Mouse (Mus musculus) cortical plate, adult 2 months (tissue): ENCODE measurements around the gene Rpl23a. TPM values are rescaled to one million over a fixed set of nuclear protein-coding genes. Genes with fewer than 3 reads are reported as not detected.
"Not testable (repeated sequence)": the region's sequence is repeated elsewhere in the genome, so short reads cannot be mapped to it uniquely, and the experiment has no call there.

Experiments used
- H3K27ac ChIP-seq: fragments of 200-500 bp; 2 replicates; pipeline ENCODE4 v1.5.1; 2012; ENCODE audit warnings: low read length, control low read depth, inconsistent platforms; ENCODE audit not compliant: insufficient read depth
- H3K4me1 ChIP-seq: fragments of 200-500 bp; 2 replicates; pipeline ENCODE4 v1.6.1; 2011; ENCODE audit warnings: low read length; ENCODE audit not compliant: control insufficient read depth, insufficient read depth
- H3K4me3 ChIP-seq: fragments of 200-500 bp; 2 replicates; pipeline ENCODE4 v1.5.1; 2011; ENCODE audit warnings: mild to moderate bottlenecking, low read length, control low read depth; ENCODE audit not compliant: insufficient read depth
- CTCF ChIP-seq: fragments of 200-500 bp; IDR thresholded peaks from 2 replicates; pipeline ENCODE4 v1.5.1; 2011; ENCODE audit warnings: mild to moderate bottlenecking, control low read depth, low read length; ENCODE audit not compliant: insufficient read depth; ENCODE audit errors: extremely low read depth
- POLR2A ChIP-seq: fragments of 200-500 bp; IDR thresholded peaks from 2 replicates; pipeline ENCODE4 v1.6.1; 2011; ENCODE audit warnings: mild to moderate bottlenecking, low read length, control low read depth; ENCODE audit not compliant: insufficient read depth; ENCODE audit errors: extremely low read depth
- polyA plus RNA-seq: library from polyadenylated mRNA; depleted of rRNA; stranded (reverse); fragments of >200 nt; gene quantifications from 2 replicates; pipeline ENCODE4 v1.2.3, GENCODE M21; 2012

The Rpl23a gene
- polyA plus RNA-seq, 1 experiment = 1,200 TPM

DNA sequence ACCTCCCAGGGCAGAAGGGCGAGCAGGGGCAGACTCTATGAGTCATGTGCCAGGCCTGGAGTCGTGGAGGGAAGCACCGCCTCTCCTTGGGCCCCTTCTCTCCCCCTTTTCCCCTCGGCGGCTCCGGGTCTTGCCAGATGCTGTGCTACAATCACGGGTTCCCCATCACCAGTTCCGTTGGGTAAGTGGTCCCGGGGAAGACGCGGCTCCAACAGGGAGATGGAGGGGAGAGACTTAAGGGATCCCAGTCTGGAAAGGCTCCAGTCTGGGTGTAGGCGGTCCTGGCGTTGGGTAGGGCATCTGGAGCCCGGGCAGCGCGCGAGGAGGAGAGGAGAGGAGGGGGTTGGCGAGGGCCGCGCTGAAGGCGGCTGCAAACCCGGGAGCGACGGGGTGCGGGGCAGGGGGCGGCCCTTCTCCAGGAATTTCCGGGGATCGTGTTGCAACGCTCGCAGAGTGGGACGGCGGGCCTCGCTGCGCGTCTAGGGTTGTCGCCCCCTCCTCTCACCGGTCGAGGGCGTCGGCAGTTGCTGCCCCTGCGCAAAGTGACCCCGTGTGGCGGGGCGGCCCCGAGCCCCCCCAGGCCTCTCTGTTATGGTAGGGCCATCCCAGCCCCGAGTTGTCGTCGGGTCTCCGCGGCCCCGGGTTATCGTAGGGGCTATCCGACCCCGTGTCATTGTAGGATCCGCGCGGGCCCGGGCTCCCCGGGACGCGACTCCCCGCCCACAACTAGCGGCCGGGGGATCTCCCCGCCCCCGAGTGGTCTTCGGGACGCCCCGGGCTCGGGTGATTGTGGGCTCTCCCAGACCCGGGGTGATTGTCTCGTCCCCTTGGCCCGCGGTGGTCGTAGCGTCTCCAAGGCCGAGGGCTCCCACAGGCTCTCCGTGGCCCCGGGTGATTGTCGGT lies 5.2 kb upstream of the Rpl23a start, which contains the start of gene Rab34:
Gene Rab34, plus strand, starts transcription at position 100 of the 903 bp plus-strand sequence.
- peak within 1 kb of the TSS; percentile 90 for H3K27ac ChIP-seq
- peaks cover 4% of the 10 kb centered on the region; the same call in 1 of the 2 replicates for H3K4me1 ChIP-seq
- H3K4me3 ChIP-seq = peak within 1 kb of the TSS; percentile 48
- TF ChIP-seq POLR2A (0 out of 2 replicates have a peak, but pooled peaks have one; percentile 36), CTCF (no peak)

DNA sequence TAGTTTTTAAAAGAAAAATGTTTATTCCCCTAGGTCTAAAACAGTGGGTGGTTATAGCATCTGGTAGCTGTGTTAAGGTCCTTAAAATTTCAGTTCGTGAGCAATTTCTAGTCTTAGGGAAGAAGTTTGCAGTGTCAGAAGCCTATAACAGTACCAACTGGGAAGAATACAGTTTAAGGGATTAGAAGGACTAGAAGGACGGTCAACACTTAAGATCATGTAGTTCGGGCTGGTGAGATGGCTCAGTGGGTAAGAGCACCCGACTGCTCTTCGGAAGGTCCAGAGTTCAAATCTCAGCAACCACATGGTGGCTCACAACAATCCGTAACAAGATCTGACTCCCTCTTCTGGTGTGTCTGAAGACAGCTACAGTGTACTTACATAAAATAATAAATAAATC lies 1.3 kb upstream of the Rpl23a start:
- not testable (repeated sequence) for H3K4me3 ChIP-seq, H3K4me1 ChIP-seq, H3K27ac ChIP-seq

DNA sequence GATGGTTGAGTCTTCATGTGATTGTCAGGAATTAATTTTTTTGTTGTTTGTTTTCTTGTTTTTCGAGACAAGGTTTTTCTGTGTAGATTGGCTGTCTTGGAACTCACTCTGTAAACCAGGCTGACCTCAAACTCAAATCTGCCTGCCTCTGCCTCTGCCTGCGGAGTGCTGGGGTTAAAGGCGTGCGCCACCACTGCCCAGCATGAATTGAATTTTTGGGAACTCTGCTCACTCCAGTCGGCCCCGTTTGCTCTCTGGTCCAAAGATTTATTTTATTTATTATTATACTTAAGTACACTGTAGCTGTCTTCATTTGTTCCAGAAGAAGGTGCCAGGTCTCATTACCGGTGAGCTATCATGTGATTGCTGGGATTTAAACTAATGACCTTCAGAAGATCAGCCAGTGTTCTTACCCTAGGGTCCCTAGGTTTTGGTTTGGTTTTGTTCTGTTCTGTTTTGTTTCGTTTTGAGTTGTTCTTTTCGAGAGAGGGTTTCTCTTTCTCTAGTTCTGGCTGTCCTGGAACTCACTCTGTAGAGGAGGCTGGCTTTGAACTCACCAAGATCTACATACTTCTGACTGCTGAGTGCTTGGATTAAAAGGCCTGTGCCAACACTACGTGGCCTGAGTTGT lies 615 bp upstream of the Rpl23a start:
- TF ChIP-seq CTCF (no peak), POLR2A (no peak)
- H3K27ac ChIP-seq = no peak overlapping the region
- no peak overlapping the region; the same call in 1 of the 2 replicates for H3K4me3 ChIP-seq
- H3K4me1 ChIP-seq = no peaks in the 10 kb centered on the region

DNA sequence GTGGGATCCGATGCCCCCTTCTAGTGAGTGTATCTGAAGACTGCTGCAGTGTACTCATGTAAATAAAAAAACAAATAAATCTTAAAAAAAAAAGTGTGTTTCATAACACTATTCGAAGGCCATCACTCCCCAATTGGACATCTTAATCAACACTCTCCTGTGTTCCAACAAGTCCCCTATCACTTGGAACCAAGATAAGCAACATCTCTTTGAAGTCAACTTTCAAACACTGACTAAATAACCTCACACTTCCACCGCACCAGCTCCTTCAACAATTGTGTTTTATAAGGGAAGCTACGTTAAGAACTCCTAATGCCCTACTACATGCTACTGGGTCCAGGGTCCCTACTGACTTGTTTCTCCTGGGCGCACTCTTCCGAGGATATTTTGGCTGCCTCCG lies 934 bp downstream of the Rpl23a start:
- Histone ChIP-seq H3K4me3 (peak overlapping the region; percentile 55), H3K27ac (no peak overlapping the region), H3K4me1 (0 out of 2 replicates have a peak, but pooled peaks cover 2% of the 10 kb centered on the region)
- no peak for TF ChIP-seq CTCF
- no peak for TF ChIP-seq POLR2A

DNA sequence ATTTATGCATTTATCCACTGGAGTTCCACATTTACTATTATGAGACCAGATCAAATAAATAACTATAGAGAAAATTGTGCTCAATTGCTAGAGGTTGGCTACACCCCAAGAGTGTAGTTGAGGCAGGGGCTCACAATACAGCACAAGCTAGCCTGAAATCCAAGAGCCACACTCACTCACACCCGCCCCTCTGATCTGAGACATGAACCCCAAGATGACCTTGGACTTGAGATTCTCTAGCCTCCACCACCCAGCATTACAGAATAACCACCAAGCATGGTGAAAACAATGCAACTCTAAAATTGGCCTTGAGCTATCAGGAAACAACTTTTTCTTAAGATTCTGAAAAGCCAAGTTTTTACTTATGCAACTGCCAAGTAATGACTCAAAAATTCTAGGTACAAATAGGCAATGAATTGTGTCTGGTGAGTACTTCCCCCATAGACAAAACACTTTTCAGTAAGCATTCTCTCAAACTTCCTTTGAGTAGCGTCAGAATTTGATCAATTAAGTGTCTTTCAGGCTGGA lies 1.5 kb downstream of the Rpl23a start:
- 0 out of 2 replicates have a peak, but pooled peaks cover 2% of the 10 kb centered on the region for H3K4me1 ChIP-seq

DNA sequence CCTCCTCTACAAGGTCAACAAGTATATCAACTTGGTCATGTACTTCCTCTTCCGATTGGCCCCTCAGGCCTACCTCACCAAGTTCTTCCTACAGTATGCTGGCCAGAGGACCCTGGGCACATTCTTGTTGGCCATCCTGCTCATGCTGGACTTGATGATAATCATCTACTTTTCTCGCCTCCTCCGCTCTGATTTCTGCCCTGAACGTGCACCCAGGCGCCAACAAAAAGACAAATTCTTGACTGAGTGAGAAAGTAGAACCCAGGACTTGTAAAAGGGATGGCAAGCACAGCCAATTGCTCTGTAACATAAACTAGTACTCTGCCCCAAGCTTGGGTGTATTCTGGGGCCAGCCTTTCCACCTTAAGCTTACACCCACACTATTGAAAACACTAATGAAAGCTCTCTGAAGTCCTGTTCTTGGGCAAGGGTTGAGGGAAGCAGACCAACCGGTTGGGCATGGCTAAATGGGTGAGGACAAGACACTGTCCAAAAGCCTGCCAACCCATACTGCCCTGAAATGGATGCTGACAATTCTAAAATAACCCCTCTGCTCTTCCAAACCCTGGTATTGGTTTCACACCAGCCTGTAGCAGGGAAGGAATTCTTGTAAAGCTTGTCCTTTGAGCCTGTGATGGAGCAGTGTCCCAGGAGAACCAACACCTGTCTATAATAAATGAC lies 3.2 kb downstream of the Rpl23a start:
- no peak overlapping the region for H3K27ac ChIP-seq
- H3K4me3 ChIP-seq = no peak overlapping the region
- H3K4me1 ChIP-seq = 0 out of 2 replicates have a peak, but pooled peaks cover 2% of the 10 kb centered on the region
- TF ChIP-seq POLR2A (no peak), CTCF (no peak)

More for the DNA sequence above, 1.5 kb downstream of the Rpl23a start:
- H3K4me3 ChIP-seq = peak overlapping the region; percentile 55; the same call in 1 of the 2 replicates
- no peak for TF ChIP-seq CTCF
- TF ChIP-seq POLR2A = no peak
- H3K27ac ChIP-seq = no peak overlapping the region

DNA sequence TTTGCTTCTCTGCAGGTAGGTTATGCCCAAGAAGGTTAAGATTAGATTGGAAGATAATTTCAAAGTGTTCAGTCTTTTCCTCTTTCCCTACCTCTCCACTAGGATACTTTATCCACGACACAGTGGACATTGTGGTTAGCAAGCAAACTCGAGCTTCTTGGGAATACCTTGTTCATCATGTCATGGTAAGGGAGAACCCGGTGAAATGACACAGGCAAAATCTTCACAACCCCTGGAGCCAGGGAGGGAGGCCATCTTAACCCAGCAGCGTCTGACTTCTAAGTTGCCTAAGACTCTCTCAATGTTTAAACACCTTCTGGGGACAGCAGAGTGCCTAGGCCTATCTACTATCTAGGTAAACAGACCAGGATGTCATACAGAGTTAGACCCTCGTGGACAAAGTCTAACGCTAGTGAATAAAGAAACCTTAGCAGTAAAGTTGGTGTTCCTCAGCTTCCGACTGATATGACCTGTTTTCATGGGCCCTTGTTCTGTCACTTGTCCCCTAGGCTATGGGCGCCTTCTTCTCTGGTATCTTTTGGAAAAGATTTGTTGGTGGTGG lies 3.9 kb downstream of the Rpl23a start:
- Histone ChIP-seq H3K27ac (no peak overlapping the region), H3K4me3 (peak overlapping the region; percentile 26; the same call in 1 of the 2 replicates), H3K4me1 (0 out of 2 replicates have a peak, but pooled peaks cover 2% of the 10 kb centered on the region)
- TF ChIP-seq CTCF (no peak), POLR2A (no peak)

DNA sequence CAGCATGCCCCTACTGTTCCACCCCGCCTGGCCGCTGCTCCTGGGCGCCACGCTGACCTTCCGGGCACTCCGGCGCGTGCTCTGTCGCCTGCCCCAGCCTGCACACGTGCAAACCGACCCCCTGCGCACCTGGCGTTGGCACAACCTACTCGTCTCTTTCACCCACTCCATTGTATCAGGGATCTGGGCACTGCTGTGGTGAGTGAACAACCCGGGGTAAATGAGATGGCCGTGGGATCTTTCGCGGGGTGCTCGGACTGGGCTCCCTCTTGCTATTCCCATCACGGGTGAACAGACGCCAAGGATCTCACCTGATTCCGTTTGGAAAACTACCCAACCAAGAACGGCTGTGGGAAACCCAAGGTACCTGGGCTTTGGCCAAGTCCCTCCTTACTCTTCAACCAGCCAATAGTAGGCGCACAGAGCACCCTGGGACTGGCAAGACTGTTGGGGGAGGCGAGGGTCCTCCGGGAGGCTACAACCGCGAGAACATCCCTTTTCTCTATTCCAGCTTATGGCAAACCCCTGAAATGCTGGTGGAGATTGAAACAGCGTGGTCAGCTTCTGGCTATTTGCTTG lies 4.4 kb downstream of the Rpl23a start:
- TF ChIP-seq POLR2A = 0 out of 2 replicates have a peak, but pooled peaks have one; percentile 19
- no peak for TF ChIP-seq CTCF
- peak overlapping the region; percentile 26 for H3K4me3 ChIP-seq
- H3K27ac ChIP-seq = peak overlapping the region; percentile 66
- H3K4me1 ChIP-seq = 0 out of 2 replicates have a peak, but pooled peaks cover 2% of the 10 kb centered on the region
